Mouse (Mus musculus) embryonic facial prominence, embryonic 10.5 days (tissue): Measurements from ENCODE around the gene Lias. TPM values are rescaled to one million over a fixed set of nuclear protein-coding genes. Genes with fewer than 3 reads are reported as not detected.

Source experiments
- DNase-seq: peaks from one replicate; pipeline ENCODE4 v3.0.0-alpha.2; 2017; ENCODE audit warnings: low spot score
- H3K27ac ChIP-seq: fragments of 300-500 bp; sonication (generic); replicated peaks from 2 replicates; pipeline ENCODE4 v1.5.1; 2016; ENCODE audit warnings: mild to moderate bottlenecking
- H3K27me3 ChIP-seq: fragments of 300-500 bp; sonication (generic); replicated peaks from 2 replicates; pipeline ENCODE4 v1.6.1; 2016; ENCODE audit warnings: low read depth, mild to moderate bottlenecking; ENCODE audit not compliant: poor library complexity, severe bottlenecking
- H3K36me3 ChIP-seq: fragments of 300-500 bp; sonication (generic); replicated peaks from 2 replicates; pipeline ENCODE4 v1.6.1; 2016; ENCODE audit warnings: mild to moderate bottlenecking, moderate library complexity
- H3K4me1 ChIP-seq: fragments of 300-500 bp; sonication (generic); 2 replicates; pipeline ENCODE4 v1.6.1; 2016
- H3K4me3 ChIP-seq: fragments of 300-500 bp; sonication (generic); 2 replicates; pipeline ENCODE4 v1.5.1; 2016; ENCODE audit warnings: mild to moderate bottlenecking, moderate library complexity
- H3K9me3 ChIP-seq: fragments of 300-500 bp; sonication (generic); 2 replicates; pipeline ENCODE4 v1.6.1; 2016; ENCODE audit warnings: mild to moderate bottlenecking
- WGBS: fragments of 180-500 bp; shearing (Covaris S2); methylation state at CpG from one replicate; pipeline ENCODE4 v1.1.7; 2016; 5-methylcytosine and 5-hydroxymethylcytosine counted together
- polyA plus RNA-seq: library from polyadenylated mRNA; unstranded; fragments of >200 nt; fragmentation: Nextera tagmentation; extraction: Ambion mirVana; gene quantifications from 2 replicates; pipeline ENCODE4 v1.2.1, GENCODE M21; 2016

The Lias gene
- polyA plus RNA-seq, 1 experiment from 2014 or later, result 68.4 TPM

DNA sequence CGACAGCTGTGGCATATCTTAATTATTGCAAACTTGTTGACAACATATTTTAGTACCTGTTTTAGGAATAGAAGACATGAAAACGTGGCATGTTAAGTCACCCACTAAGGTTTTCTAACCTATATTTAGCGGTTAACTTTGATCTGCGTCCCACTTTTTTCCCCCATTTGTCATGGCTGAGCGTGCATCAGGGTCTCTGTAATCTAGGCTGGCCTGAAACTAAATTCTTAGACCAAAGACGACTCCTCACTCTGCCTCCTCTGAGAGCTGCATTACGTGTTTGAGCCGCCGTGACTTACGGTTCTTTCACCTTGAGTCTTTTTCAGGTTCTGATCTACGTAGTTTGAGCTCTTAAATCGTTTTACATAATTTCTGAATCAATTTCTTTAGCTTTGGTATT, 456 bp downstream of the Lias start:
- peak; percentile 20 for DNase-seq
- no peaks in the 10 kb centered on the region for H3K9me3 ChIP-seq
- no peaks in the 10 kb centered on the region for H3K27me3 ChIP-seq
- H3K4me1 ChIP-seq, result peaks cover 17% of the 10 kb centered on the region
- H3K27ac ChIP-seq, result peak overlapping the region; percentile 99
- peaks cover 68% of the 10 kb centered on the region for H3K36me3 ChIP-seq
- H3K4me3 ChIP-seq, result peak overlapping the region; percentile 99
- WGBS, result 4% methylated on average over 12 of the region's 12 CpGs

DNA sequence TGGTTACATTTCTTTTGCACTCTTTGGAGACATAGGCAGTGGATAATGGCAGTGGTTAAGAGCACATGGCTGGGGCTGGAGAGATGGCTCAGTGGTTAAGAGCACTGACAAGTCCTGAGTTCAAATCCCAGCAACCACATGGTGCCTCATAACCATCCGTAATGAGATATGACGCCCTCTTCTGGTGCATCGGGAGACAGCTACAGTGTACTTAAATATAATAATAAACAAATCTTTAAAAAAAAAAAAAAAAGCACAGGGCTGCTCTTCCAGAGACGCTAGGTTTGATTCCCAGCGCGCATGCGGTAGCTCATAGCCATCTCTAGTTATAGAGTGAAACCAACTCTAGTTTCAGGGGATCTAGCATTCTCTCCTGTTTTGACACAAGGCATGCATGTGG, 3.1 kb downstream of the Lias start:
- DNase-seq, result no peak
- Histone ChIP-seq H3K36me3 (peaks cover 68% of the 10 kb centered on the region), H3K4me1 (peaks cover 12% of the 10 kb centered on the region), H3K4me3 (no peak overlapping the region), H3K9me3 (no peaks in the 10 kb centered on the region), H3K27ac (no peak overlapping the region), H3K27me3 (no peaks in the 10 kb centered on the region)
- 92% methylated on average over 7 of the region's 7 CpGs for WGBS

DNA sequence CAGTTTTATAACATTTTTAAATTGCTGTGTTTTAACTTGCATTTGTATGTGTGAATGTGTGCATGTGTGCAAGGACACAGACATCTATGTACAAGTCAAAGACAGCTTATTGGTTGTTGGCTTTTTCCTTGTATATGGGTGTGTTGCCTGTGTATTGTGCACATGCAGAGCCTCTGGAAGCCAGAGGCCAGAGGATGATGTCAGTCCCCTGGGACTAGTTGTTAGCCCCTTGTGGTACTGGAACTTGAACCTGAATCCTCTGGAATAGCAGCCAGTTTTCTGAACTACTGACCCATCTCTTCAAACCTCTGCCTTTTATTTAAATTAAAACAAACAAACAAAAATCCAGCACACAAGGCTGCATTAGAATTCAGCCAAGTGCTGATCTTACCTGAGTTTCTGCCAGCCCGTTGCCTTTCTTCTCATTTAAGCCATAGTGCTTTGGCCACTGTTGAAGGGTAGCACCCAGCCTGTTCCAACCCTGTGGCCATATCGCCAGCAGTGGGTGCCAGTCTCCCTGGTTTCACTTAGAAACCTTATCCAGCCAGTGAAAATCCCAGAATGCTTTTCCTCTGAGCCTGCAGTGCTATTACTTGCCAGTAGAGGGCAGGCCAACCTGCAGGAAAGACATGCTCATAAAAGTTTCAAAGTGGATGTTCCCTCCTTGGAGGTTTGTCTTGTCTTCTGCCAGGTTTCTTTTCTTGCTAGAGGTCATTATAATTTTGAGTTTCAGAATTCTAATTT, 10.1 kb downstream of the Lias start:
- H3K9me3 ChIP-seq, result no peaks in the 10 kb centered on the region
- H3K27me3 ChIP-seq, result no peaks in the 10 kb centered on the region
- peak; percentile 79 for DNase-seq
- H3K27ac ChIP-seq, result no peak overlapping the region
- peaks cover 91% of the 10 kb centered on the region for H3K36me3 ChIP-seq
- no peaks in the 10 kb centered on the region for H3K4me1 ChIP-seq
- 28% methylated on average over 2 of the region's 2 CpGs for WGBS
- H3K4me3 ChIP-seq, result no peak overlapping the region

DNA sequence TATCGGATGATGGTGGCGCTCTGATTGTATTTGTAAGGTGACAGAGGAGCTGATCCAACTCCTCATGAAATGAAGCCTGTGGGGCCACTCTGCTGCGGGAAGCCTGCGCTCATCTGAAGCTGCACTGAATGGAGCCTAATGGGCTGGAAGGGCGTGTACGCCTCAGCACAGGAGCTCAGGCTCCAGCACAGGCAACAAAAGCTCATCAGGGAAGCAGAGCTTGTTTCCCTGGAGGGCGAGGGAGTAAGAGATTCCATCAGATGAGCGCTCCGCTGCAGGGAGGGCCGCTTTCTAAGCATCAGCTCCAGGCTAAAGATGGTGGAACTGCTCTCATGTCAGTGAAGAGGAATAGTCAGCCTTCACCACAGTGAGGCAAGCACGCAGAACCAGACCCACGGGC, 16.7 kb downstream of the Lias start:
- peaks cover 83% of the 10 kb centered on the region for H3K36me3 ChIP-seq
- peaks cover 4% of the 10 kb centered on the region; the same call in 1 of the 2 replicates for H3K4me1 ChIP-seq
- H3K4me3 ChIP-seq, result no peak overlapping the region
- H3K9me3 ChIP-seq, result no peaks in the 10 kb centered on the region
- DNase-seq, result no peak
- no peaks in the 10 kb centered on the region for H3K27me3 ChIP-seq
- 38% methylated on average over 12 of the region's 12 CpGs for WGBS
- no peak overlapping the region for H3K27ac ChIP-seq

DNA sequence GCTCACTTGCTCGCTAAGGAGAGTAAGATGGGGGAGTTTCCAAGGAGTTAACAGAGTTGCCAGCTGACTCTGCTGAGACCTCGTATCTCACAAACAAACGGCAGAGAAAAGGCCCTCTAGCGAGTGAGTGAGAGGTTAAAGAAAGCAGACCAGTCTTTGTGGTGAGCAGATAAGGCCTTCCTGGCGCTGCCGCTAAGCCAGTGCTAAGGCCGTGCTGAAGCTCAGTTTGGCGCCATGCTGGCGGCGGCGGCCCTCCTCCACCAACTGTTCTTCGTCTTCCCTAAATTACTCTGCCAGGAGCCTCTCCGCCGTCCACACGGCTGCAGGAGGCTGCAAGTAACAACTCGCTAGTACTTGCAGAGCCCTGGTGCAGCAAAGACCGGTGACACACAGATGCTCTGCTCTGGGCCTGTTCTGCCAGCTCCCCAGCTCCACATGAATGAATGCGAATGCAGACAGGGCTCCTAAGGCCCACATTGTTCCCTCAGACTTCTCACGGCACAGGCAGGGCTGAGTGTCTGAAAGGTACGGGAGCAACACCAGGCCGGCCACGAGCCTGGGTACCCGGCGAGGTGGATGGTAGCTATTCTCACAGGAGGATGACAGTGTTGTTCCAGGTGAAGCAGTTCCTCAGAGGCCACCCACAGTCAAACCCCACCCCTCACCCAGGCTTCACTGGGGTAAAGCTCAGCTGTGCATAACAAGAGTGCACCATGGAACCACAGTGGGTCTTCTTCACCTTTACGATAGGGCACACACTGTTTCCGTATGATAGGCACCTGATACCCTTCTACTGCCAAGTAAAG, 24.6 kb downstream of the Lias start:
- Histone ChIP-seq H3K9me3 (no peaks in the 10 kb centered on the region), H3K36me3 (peaks cover 85% of the 10 kb centered on the region), H3K27me3 (no peaks in the 10 kb centered on the region), H3K4me1 (peaks cover 15% of the 10 kb centered on the region), H3K4me3 (peak overlapping the region; percentile 30), H3K27ac (peak overlapping the region; percentile 88)
- 19% methylated on average over 26 of the region's 26 CpGs for WGBS
- peak; percentile 79 for DNase-seq

DNA sequence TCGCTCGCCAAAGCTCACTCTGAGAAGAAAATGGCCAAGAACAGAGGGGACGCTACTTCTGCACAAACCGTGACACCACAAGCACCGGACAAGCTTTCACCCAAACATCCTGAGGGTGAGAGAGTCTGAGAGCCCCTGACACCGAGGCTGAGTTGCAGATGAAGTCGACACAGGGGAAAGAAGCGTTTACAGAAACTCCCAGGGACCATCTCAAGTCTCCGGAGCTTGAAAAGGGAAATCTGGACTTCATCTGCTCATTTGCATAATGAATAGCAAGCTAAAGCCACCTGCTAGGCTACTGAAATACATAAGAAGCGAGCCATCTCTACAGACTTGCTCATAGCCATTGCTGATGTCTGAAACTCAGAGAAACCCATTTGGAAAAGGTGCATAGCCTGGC, 27.8 kb downstream of the Lias start:
- 83% methylated on average over 10 of the region's 10 CpGs for WGBS
- H3K4me1 ChIP-seq, result peaks cover 15% of the 10 kb centered on the region
- no peaks in the 10 kb centered on the region for H3K9me3 ChIP-seq
- H3K4me3 ChIP-seq, result no peak overlapping the region
- peaks cover 85% of the 10 kb centered on the region for H3K36me3 ChIP-seq
- no peak overlapping the region for H3K27ac ChIP-seq
- DNase-seq, result no peak
- no peaks in the 10 kb centered on the region for H3K27me3 ChIP-seq

DNA sequence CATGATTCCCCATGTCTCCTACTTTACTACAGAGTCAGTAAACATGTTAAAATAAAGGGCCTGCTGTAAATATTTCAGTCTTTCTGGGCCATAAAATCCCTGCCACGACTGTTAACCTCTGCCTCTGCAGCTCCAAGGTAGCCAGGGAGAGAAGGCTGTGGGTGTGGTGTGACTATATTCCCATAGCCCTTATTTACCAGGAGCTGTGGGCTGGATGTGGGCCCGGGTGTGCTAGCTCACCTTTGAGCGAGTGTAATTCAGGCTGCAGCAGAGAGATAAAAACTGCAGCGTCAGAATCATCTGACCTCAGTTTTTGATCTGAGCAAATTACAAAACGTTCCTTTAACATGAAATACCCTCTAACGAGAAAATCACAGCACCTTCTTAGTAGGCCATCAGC, 29.5 kb downstream of the Lias start:
- WGBS, result 89% methylated on average over 6 of the region's 6 CpGs
- Histone ChIP-seq H3K36me3 (peaks cover 93% of the 10 kb centered on the region), H3K4me3 (no peak overlapping the region)

DNA sequence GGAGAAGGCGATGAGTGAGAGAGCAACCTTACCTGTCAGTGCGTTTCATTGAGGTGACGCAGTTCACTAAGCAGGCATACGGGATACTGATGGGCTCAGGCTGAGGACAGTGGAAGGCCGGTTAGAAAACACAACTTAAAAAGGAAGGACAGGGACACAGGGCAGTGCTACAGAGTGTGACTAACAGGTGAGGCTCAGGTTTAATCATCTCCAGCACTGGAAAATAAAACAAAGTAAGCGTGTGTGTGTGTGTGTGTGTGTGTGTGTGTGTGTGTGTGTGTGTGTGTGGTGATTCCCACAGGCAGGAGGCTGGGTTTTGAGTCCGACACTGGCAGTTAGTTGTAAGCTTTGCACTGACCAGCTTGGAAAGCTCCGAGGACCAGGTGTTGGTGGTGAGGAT, 31.5 kb downstream of the Lias start:
- Histone ChIP-seq H3K4me3 (no peak overlapping the region), H3K36me3 (peaks cover 88% of the 10 kb centered on the region), H3K9me3 (no peaks in the 10 kb centered on the region), H3K27ac (no peak overlapping the region), H3K27me3 (no peaks in the 10 kb centered on the region), H3K4me1 (no peaks in the 10 kb centered on the region)
- DNase-seq, result no peak
- 93% methylated on average over 8 of the region's 8 CpGs for WGBS

More for the DNA sequence above, 29.5 kb downstream of the Lias start:
- H3K9me3 ChIP-seq, result no peaks in the 10 kb centered on the region
- H3K27me3 ChIP-seq, result no peaks in the 10 kb centered on the region
- DNase-seq, result no peak
- H3K27ac ChIP-seq, result no peak overlapping the region
- H3K4me1 ChIP-seq, result peaks cover 7% of the 10 kb centered on the region

DNA sequence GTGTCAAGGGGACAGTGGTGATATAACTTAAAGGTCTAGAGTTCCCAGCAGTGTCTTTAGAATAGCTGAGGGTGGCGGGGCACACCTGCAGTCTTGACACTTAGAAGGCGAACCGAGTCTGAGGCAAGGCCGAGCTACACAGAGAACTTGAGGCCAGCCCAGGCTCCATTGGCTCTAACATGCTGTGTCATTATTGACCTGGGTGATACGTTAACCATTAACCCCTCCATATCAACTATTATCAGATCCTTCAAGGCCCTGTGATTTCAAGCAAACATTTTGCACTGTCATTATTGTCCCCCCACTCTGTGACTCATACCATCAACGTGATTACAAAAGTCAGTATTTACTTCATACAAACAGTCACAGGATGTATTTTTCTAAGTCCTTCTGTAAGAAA, 32.9 kb downstream of the Lias start:
- 91% methylated on average over 6 of the region's 6 CpGs for WGBS
- Histone ChIP-seq H3K27ac (no peak overlapping the region), H3K36me3 (peaks cover 76% of the 10 kb centered on the region), H3K4me3 (no peak overlapping the region), H3K4me1 (peaks cover 3% of the 10 kb centered on the region; the same call in 1 of the 2 replicates), H3K27me3 (no peaks in the 10 kb centered on the region), H3K9me3 (no peaks in the 10 kb centered on the region)
- DNase-seq, result no peak

DNA sequence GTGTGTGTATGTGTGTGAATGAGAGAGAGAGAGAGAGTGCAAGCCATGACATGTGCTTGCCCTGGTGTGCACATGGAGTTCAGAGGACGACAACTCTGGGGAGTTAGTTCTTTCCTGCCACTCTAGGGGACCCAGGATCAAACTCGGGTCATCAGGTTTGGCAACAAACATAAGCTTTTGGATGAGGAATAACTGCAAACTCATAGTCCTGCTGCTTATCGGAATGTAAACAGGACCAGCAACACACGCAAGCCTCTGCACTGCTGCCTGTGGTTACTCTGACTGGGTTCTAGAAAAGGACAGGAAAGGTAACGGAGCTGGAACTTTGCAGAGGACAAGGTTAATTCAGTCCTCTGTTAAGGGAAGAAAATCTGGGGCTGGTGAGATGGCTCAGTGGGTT, 34.0 kb downstream of the Lias start:
- H3K36me3 ChIP-seq, result peaks cover 66% of the 10 kb centered on the region
- H3K4me1 ChIP-seq, result peaks cover 3% of the 10 kb centered on the region; the same call in 1 of the 2 replicates

DNA sequence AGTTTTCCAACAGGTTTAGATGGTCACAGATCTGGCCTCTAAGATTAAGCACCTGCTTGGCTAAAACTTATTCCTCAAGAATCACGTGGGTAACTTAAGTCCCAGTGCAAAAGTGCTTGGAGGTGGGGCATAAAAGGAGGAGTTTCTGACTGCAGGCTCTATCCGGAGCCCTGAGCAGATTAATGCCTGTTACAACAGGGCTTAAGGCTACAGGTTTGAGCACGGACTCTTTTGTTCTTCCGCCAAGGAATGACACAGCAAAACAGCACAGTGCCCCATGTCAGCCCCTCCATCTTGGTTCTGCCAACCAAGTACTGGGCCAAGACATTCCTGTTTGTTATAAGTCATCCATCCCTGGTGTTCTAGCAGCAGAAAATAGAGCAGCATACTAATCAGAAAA, 37.0 kb downstream of the Lias start:
- peaks cover 35% of the 10 kb centered on the region for H3K36me3 ChIP-seq
- H3K4me3 ChIP-seq, result no peak overlapping the region
- H3K27me3 ChIP-seq, result no peaks in the 10 kb centered on the region
- no peaks in the 10 kb centered on the region for H3K9me3 ChIP-seq
- WGBS, result 48% methylated on average over 4 of the region's 4 CpGs
- H3K4me1 ChIP-seq, result peaks cover 9% of the 10 kb centered on the region
- DNase-seq, result no peak
- no peak overlapping the region for H3K27ac ChIP-seq

More for the DNA sequence above, 34.0 kb downstream of the Lias start:
- WGBS, result 89% methylated on average over 5 of the region's 5 CpGs
- no peaks in the 10 kb centered on the region for H3K27me3 ChIP-seq
- H3K9me3 ChIP-seq, result no peaks in the 10 kb centered on the region
- H3K4me3 ChIP-seq, result no peak overlapping the region
- DNase-seq, result no peak
- no peak overlapping the region for H3K27ac ChIP-seq

DNA sequence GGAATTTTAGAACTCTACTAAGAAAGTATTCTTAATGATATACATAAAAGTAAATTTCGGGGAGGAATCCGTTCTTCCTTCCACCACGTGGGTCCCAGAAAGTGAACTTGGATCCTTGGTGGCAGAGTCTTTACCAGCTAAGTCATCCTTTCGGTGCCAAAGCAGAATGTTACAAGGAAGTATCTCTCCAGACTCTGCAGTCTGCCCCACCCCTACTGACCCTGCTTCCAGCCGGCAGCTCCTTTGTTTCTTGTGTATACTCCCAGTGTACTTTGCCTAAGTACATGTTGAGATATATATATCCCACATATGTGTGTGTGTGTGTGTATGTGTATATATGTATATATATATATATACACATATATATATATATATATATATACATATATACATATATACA, 38.1 kb downstream of the Lias start:
- H3K9me3 ChIP-seq, result no peaks in the 10 kb centered on the region
- peaks cover 13% of the 10 kb centered on the region for H3K4me1 ChIP-seq
- H3K36me3 ChIP-seq, result peaks cover 25% of the 10 kb centered on the region
- no peaks in the 10 kb centered on the region for H3K27me3 ChIP-seq
- no peak for DNase-seq
- 91% methylated on average over 5 of the region's 5 CpGs for WGBS
- H3K27ac ChIP-seq, result no peak overlapping the region
- no peak overlapping the region for H3K4me3 ChIP-seq
